Mouse (Mus musculus) Muller cell, postnatal 12 days (primary cell): ENCODE measurements at regions not wholly inside any gene's neighbourhood (a gene's known extent, or its start where the extent isn't known, plus 50 kb on each side); places are given as distances from the start of the nearest gene placed in this dataset.

ENCODE experiments used
- DNase-seq: peaks from one replicate; pipeline ENCODE4 v3.0.0-alpha.2; 2015; ENCODE audit errors: inconsistent ontology term

DNA sequence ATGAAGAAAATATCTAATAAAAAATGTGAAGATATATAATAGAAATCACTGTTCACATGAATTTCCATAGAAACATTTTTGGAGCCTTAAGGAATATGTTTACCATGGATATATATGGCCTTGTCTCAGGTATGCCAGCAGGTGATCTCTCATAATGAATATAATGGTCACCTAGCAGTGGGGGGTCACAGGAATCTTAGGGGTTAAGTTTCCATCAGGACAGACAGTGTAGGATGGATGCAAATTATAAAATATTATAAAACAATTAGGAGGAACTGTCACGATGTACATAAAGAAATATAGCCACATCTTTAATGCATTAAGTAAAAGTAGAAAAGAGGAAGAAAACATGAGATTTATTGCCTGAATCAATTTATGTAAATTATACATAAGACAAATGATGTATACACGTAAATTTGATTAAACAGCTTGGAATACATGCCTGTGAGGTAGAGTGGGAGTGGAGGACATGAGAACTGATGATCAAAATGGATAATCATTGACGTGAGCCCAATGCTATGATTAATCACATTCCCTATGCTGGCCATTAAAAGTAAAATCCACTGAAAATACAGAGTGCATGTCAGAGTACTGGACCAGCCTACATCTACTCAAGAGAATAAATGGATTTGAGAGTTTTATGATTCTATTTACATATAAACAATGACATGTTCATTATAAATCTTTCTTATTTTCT is 693.0 kb upstream of the Gpc5 start:
- DNase-seq = no peak

DNA sequence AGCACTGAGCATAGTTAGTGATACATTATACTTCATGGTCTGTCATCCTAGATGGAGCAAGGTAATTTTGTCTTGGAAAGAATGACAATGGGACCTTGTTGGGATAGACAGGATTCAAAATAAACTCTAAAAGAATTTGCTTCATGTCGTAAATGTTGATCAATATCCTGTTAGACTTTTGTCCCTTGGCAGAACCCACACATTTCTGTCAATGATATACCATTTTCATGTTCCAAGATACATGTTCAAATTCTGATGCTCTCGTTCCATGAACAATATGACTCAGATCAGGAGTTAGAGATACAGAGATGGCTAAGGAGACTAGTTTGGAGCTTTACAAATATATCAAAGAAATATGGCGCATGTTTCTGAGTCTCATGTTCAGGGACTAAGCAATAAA is 673.2 kb upstream of the Gpc5 start:
- DNase-seq = no peak

DNA sequence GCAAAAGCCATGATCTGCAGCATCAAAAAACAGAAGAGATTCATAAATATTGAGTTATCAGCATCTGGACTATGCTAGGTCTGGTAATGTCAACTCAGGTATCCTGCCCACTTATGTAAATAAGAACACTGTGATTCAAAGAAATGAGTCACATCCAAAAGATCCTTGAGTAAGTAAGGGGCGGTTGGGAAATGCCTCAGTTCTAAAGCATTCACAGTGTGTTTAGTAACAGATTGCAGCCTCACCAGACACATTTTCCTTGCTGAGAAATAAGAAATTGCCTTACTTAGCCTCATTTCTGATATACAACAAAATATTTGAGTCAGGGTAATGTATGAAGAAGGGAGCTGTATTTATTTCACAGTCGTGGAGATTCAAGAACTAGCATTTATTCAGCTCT is 666.5 kb upstream of the Gpc5 start:
- no peak for DNase-seq
